Mouse (Mus musculus) liver, embryonic 14.5 days (tissue): ENCODE measurements around the gene Wdr86. TPM values are rescaled to one million over a fixed set of nuclear protein-coding genes. Genes with fewer than 3 reads are reported as not detected.

Source experiments
- ATAC-seq: fragments of 200-750 bp; cut with Nextera tagmentation; 2 replicates; pipeline ENCODE4 v1.8.0; 2017; ENCODE audit warnings: moderate number of reproducible peaks, mild to moderate bottlenecking, moderate library complexity; ENCODE audit not compliant: insufficient read depth
- DNase-seq, 3 experiments: peaks; one replicate each; pipeline ENCODE4 v3.0.0-alpha.2; 2012 to 2013; ENCODE audit warnings: low read depth in 3 of 3, low spot score in 3 of 3
- H3K27ac ChIP-seq: fragments of 300-500 bp; sonication (generic); 2 replicates; pipeline ENCODE4 v1.5.1; 2014; ENCODE audit warnings: moderate library complexity, mild to moderate bottlenecking, control low read depth, inconsistent platforms
- H3K27me3 ChIP-seq: fragments of 300-500 bp; sonication (generic); 2 replicates; pipeline ENCODE4 v1.6.1; 2014; ENCODE audit warnings: mild to moderate bottlenecking, low read length, moderate library complexity; ENCODE audit not compliant: control insufficient read depth, insufficient read depth
- H3K36me3 ChIP-seq: fragments of 300-500 bp; sonication (generic); replicated peaks from 2 replicates; pipeline ENCODE4 v1.6.1; 2014; ENCODE audit warnings: low read depth; ENCODE audit not compliant: control insufficient read depth, insufficient read depth
- H3K4me1 ChIP-seq, 2 experiments: fragments of 200-500 bp in 1 of 2; fragments of 300-500 bp in 1 of 2; sonication (generic) in 1 of 2; replicated peaks; 2 replicates each; pipeline ENCODE4 v1.6.1; 2012 to 2014; ENCODE audit warnings: antibody characterized with exemption in 1 of 2, inconsistent platforms in 1 of 2, low read length in 1 of 2; ENCODE audit not compliant: control insufficient read depth in 2 of 2, insufficient read depth in 2 of 2
- H3K4me2 ChIP-seq: fragments of 300-500 bp; sonication (generic); 2 replicates; pipeline ENCODE4 v1.6.1; 2014; ENCODE audit warnings: low read depth, mild to moderate bottlenecking, control low read depth, moderate library complexity
- H3K4me3 ChIP-seq, 2 experiments: fragments of 200-500 bp in 1 of 2; fragments of 300-500 bp in 1 of 2; sonication (generic) in 1 of 2; 2 replicates each; pipeline ENCODE4 v1.5.1; 2012 to 2014; ENCODE audit warnings: low read depth in 2 of 2, low read length in 2 of 2, mild to moderate bottlenecking in 2 of 2, control low read depth in 1 of 2, inconsistent platforms in 1 of 2, moderate library complexity in 1 of 2; ENCODE audit not compliant: insufficient read depth in 1 of 2
- H3K9ac ChIP-seq: fragments of 300-500 bp; sonication (generic); replicated peaks from 2 replicates; pipeline ENCODE4 v1.6.1; 2014; ENCODE audit warnings: mild to moderate bottlenecking, control low read depth, moderate library complexity
- H3K9me3 ChIP-seq: fragments of 300-500 bp; sonication (generic); 2 replicates; pipeline ENCODE4 v1.6.1; 2016; ENCODE audit warnings: low read length, mixed read lengths; ENCODE audit not compliant: control insufficient read depth
- CTCF ChIP-seq: IDR thresholded peaks from 2 replicates; pipeline ENCODE4 v1.5.1; 2016; ENCODE audit warnings: antibody characterized with exemption, low read depth, control low read depth
- EP300 ChIP-seq: IDR thresholded peaks from 2 replicates; pipeline ENCODE4 v1.6.1; 2016; ENCODE audit warnings: antibody characterized with exemption, low read depth
- WGBS: fragments of 180-500 bp; shearing (Covaris S2); extraction: QIAGEN DNeasy Blood & Tissue Kit; methylation state at CpG from one replicate; pipeline ENCODE4 v1.1.7; 2014; ENCODE audit not compliant: insufficient replicate concordance; 5-methylcytosine and 5-hydroxymethylcytosine counted together
- polyA plus RNA-seq, 2 experiments: library from polyadenylated mRNA; depleted of rRNA in 1 of 2; stranded (reverse) in 1 of 2; unstranded in 1 of 2; fragments of >200 nt; fragmentation: Nextera tagmentation in 1 of 2; extraction: Ambion mirVana in 1 of 2; gene quantifications; 2 replicates each; pipeline versions ENCODE4 v1.2.1 to v1.2.3; 2012 to 2014

Gene Wdr86
- polyA plus RNA-seq, 2 experiments, result 1.1 to 1.4 TPM

DNA sequence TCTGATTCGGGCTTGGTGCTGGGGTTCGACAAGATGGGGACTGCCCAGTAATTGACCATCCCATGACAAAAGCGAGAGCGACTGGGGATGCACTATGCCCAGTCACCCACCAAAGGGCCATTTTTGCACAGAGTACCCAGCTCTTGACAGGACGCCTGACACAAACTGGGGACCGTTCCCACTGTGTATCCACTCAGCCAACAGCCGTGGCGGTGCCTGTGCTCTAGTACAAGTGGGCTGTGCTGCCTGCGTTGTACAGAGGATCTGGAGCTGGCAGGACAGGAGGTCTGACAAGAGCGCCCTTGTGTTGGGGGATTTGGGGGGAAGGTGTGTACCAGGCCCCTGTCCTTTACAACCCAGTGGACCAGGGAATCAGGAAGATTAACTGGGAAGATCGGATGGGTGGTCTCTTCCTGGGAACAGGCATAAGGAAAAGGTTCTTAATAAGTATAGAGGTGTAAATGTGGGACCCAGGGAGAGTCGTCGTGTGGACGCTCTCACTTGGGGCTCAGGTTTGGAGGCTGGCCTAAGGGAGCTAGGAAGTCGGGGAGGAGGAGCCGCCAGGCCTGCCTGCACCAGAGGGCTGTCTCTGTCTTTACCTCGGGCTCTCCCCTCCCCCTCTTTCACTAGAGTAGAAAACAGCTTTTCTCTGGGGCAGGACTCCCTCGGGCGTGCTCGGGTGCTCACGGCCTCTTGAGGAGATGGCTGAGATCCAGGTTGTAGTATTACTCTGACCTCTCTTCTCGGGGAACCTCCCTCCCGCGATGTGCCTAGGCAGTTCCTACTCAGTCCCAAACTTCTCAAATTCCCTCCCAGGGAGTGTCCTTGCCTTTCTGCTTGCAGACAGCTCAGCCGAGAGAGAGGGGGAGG is 21.0 kb upstream of the Wdr86 start:
- H3K9me3 ChIP-seq, result no peaks in the 10 kb centered on the region
- TF ChIP-seq EP300 (no peak), CTCF (no peak)
- ATAC-seq, result peak; percentile 31; the same call in 1 of the 2 replicates
- no peaks in the 10 kb centered on the region for H3K36me3 ChIP-seq
- DNase-seq, result no peak
- WGBS, result 3% methylated on average over 25 of the region's 25 CpGs
- H3K4me1 ChIP-seq, result peaks cover 0 to 10% of the 10 kb centered on the region in 2 experiments; a peak in 3 of 4 replicates
- peak overlapping the region; percentile 49 to 58 for H3K4me3 ChIP-seq
- peaks cover 6% of the 10 kb centered on the region; the same call in 1 of the 2 replicates for H3K27me3 ChIP-seq
- H3K9ac ChIP-seq, result peak overlapping the region; percentile 64; the same call in 1 of the 2 replicates
- no peak overlapping the region for H3K27ac ChIP-seq
- H3K4me2 ChIP-seq, result peak overlapping the region; percentile 92

DNA sequence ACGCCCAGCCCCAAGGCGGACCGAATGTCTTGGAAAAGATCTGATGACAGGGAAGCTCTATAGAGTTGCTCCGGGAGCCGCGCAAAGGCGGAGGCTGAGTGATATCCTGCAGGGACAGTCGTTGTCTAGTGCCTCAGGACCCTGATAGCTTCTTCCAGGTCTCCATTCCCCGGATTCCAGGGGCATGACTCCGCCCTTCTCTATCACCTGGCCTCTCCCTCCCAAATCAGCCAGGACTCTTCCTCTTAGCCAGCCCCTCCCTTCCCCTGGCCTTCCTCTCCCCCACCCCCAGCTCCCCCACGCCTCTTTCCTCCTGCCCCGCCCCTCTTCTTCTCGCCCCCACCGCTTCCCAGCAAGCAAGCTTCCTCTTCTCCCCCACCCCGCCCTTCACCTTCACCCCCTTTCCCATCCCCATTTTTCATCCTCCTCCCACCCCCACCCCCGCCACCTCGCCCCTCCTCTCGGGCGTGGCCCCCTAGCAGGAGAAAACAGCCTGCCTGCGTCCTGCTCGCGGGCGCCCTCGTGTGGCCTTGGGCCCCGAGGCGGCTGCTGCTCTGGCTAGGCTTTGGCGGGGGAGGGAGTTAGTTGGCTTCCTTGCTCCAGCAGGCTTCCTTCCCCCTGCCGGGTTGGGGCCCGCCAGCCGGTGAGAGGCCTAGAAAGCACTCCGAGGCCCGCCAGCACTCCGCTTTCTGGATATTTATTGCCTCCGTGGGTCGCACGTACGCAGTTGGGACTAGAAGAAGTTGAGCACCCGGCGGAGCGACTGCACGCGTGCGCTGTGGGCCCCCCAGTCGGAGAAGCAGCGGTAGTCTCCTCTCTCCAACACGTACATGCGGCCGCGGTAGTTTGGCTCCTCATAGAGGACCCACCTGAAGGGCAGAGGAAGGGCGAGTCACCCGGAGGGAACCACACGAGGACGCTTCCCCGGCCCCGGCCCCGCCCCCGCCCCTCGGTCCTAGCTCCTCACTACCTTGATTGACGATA is 20.1 kb upstream of the Wdr86 start:
- Histone ChIP-seq H3K4me3 (peak overlapping the region; percentile 49 to 58), H3K4me1 (peaks cover 0 to 10% of the 10 kb centered on the region in 2 experiments; a peak in 3 of 4 replicates), H3K4me2 (peak overlapping the region; percentile 92), H3K9me3 (no peaks in the 10 kb centered on the region), H3K9ac (peak overlapping the region; percentile 64), H3K36me3 (no peaks in the 10 kb centered on the region), H3K27me3 (peaks cover 6% of the 10 kb centered on the region; the same call in 1 of the 2 replicates), H3K27ac (no peak overlapping the region)
- 3% methylated on average over 59 of the region's 59 CpGs for WGBS
- ATAC-seq (peak; percentile 77), DNase-seq (peak; percentile 27 to 56 (median 36))
- no peak for TF ChIP-seq EP300
- TF ChIP-seq CTCF, result peak; percentile 93

DNA sequence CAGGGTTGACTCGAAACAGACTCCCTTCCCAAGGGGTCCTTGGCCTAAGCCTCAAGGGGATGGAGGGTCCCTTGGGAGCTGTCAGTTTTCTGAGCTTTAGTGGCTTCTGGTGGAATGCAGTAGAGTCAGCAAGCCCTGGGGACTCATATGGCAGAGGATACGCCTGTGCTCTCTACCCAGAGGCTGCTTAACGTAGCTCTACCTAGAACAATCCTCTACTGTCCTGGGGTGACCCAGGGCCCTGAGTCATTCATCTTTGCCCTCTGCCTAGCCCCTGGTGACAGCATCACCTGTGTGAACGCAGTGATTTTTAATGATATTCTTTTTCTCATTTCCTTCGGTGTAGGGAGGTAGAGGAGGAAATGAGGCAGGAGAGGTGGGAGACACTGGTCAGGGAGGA is 19.2 kb upstream of the Wdr86 start:
- no peak for ATAC-seq
- DNase-seq, result no peak
- WGBS, result 61% methylated on average over 5 of the region's 5 CpGs
- no peaks in the 10 kb centered on the region for H3K36me3 ChIP-seq
- no peak overlapping the region for H3K9ac ChIP-seq
- no peak overlapping the region for H3K4me3 ChIP-seq
- no peak for TF ChIP-seq CTCF
- TF ChIP-seq EP300, result no peak
- H3K27me3 ChIP-seq, result peaks cover 6% of the 10 kb centered on the region; the same call in 1 of the 2 replicates
- no peaks in the 10 kb centered on the region for H3K9me3 ChIP-seq
- no peak overlapping the region for H3K27ac ChIP-seq
- no peak overlapping the region for H3K4me2 ChIP-seq
- H3K4me1 ChIP-seq, result peaks cover 0 to 10% of the 10 kb centered on the region in 2 experiments; a peak in 3 of 4 replicates

DNA sequence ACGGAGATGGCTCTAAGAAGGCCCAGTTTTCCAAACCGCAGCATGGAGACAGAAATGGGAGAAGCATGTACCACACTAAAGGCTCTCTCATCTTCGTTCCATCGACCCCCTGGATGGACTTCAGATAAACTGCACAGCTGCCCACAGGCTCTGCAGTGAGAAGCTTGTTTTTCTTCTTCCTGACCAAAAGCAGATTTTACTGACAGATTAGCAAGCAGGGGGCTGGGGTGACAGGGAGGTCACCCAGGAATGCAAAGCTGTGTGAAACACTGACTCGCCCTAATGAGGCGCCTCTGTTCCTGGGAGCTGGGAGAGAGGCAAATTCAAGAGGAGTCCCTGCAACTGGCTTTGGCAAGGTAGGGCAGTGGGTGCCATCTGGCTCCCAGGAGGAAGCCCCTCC is 17.0 kb upstream of the Wdr86 start:
- DNase-seq (no peak), ATAC-seq (no peak)
- Histone ChIP-seq H3K27me3 (peaks cover 6% of the 10 kb centered on the region; the same call in 1 of the 2 replicates), H3K36me3 (no peaks in the 10 kb centered on the region), H3K4me1 (peaks cover 0 to 10% of the 10 kb centered on the region in 2 experiments; a peak in 3 of 4 replicates), H3K27ac (no peak overlapping the region), H3K4me2 (no peak overlapping the region), H3K4me3 (no peak overlapping the region), H3K9ac (no peak overlapping the region), H3K9me3 (no peaks in the 10 kb centered on the region)
- 16% methylated on average over 6 of the region's 6 CpGs for WGBS
- TF ChIP-seq CTCF (no peak), EP300 (no peak)
